Mouse (Mus musculus) intestine, embryonic 16.5 days (tissue): ENCODE data around the gene Kctd12b. TPM values are rescaled to one million over a fixed set of nuclear protein-coding genes. Genes with fewer than 3 reads are reported as not detected.
"Not testable (repeated sequence)": the region's sequence is repeated elsewhere in the genome, so short reads cannot be mapped to it uniquely, and the experiment has no call there.

ENCODE experiments used
- ATAC-seq: fragments of 200-750 bp; cut with Nextera tagmentation; 2 replicates; pipeline ENCODE4 v1.8.0; 2017; ENCODE audit warnings: moderate TSS enrichment, moderate library complexity
- H3K27ac ChIP-seq: fragments of 300-500 bp; sonication (generic); 2 replicates; pipeline ENCODE4 v1.5.1; 2014; ENCODE audit warnings: mild to moderate bottlenecking, low read length
- H3K27me3 ChIP-seq: fragments of 300-500 bp; sonication (generic); replicated peaks from 2 replicates; pipeline ENCODE4 v1.6.1; 2014; ENCODE audit warnings: low read length, control low read depth, mixed read lengths; ENCODE audit not compliant: control insufficient read depth, insufficient read depth
- H3K36me3 ChIP-seq: fragments of 300-500 bp; sonication (generic); 2 replicates; pipeline ENCODE4 v1.6.1; 2014; ENCODE audit warnings: low read length, control low read depth; ENCODE audit not compliant: control insufficient read depth, insufficient read depth
- H3K4me1 ChIP-seq: fragments of 300-500 bp; sonication (generic); 2 replicates; pipeline ENCODE4 v1.6.1; 2014; ENCODE audit warnings: low read length, control low read depth, mixed read lengths; ENCODE audit not compliant: control insufficient read depth, insufficient read depth
- H3K4me2 ChIP-seq: fragments of 300-500 bp; sonication (generic); 2 replicates; pipeline ENCODE4 v1.6.1; 2014; ENCODE audit warnings: low read depth, low read length, control low read depth
- H3K4me3 ChIP-seq: fragments of 300-500 bp; sonication (generic); 2 replicates; pipeline ENCODE4 v1.5.1; 2014; ENCODE audit warnings: mild to moderate bottlenecking, low read length
- H3K9ac ChIP-seq: fragments of 300-500 bp; sonication (generic); 2 replicates; pipeline ENCODE4 v1.6.1; 2014; ENCODE audit warnings: low read depth, low read length
- H3K9me3 ChIP-seq: fragments of 300-500 bp; sonication (generic); 2 replicates; pipeline ENCODE4 v1.6.1; 2016; ENCODE audit warnings: low read length, control low read depth; ENCODE audit not compliant: control insufficient read depth
- WGBS: fragments of 180-500 bp; shearing (Covaris S2); extraction: QIAGEN DNeasy Blood & Tissue Kit; methylation state at CpG from one replicate; pipeline ENCODE4 v1.1.7; 2014; 5-methylcytosine and 5-hydroxymethylcytosine counted together
- polyA plus RNA-seq: library from polyadenylated mRNA; unstranded; fragments of >200 nt; fragmentation: Nextera tagmentation; extraction: Ambion mirVana; gene quantifications from 2 replicates; pipeline ENCODE4 v1.2.1, GENCODE M21; 2015

Kctd12b gene
- polyA plus RNA-seq, 1 experiment from 2014 or later: 4.3 TPM

DNA sequence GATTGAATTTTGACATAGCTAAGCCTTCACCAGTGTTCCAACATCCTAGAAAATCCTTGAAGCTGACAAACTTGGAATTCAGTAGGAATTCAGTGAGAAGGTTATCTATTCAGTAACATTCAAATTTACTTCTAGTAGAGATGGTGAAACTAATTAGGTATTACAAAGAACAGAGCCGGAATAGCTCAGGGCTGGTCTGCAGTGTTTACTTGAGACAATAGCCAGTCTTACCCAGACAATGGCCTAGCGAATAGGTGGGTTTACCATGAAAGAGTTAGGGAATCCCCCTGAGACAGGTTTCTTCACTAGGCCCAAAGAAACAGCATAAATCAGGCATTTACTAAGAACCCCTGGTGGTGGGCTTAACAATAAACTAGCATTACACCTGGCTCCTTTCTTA, 28.0 kb downstream of the Kctd12b start:
- ATAC-seq, H3K4me3 ChIP-seq, H3K9me3 ChIP-seq, H3K27ac ChIP-seq, H3K4me2 ChIP-seq, H3K36me3 ChIP-seq, H3K9ac ChIP-seq, H3K27me3 ChIP-seq, H3K4me1 ChIP-seq: not testable (repeated sequence)
- 71% methylated on average over 2 of the region's 2 CpGs for WGBS

- Histone ChIP-seq H3K9me3 (no peaks in the 10 kb centered on the region), H3K27me3 (no peaks in the 10 kb centered on the region; the same call in 1 of the 2 replicates), H3K36me3 (no peaks in the 10 kb centered on the region), H3K4me2 (no peak overlapping the region), H3K4me3 (no peak overlapping the region), H3K4me1 (no peaks in the 10 kb centered on the region), H3K9ac (no peak overlapping the region), H3K27ac (no peak overlapping the region)
- ATAC-seq: no peak
- 62% methylated on average over 3 of the region's 3 CpGs for WGBS
These were observed 31.3 kb downstream of the Kctd12b start for GRCm38 (mm10) chrX:153664903-153665302.

- H3K27me3 ChIP-seq: no peaks in the 10 kb centered on the region
- no peak overlapping the region for H3K27ac ChIP-seq
- H3K4me2 ChIP-seq: no peak overlapping the region
- ATAC-seq: no peak
- no peaks in the 10 kb centered on the region for H3K4me1 ChIP-seq
- WGBS: 67% methylated on average over 3 of the region's 3 CpGs
- no peaks in the 10 kb centered on the region for H3K9me3 ChIP-seq
- H3K36me3 ChIP-seq: no peaks in the 10 kb centered on the region
- no peak overlapping the region for H3K9ac ChIP-seq
- no peak overlapping the region for H3K4me3 ChIP-seq
These were observed 39.2 kb downstream of the Kctd12b start for GRCm38 (mm10) chrX:153656949-153657348.

GRCm38 (mm10) chrX:153640615-153641014, 55.6 kb downstream of the Kctd12b start:
- Histone ChIP-seq H3K27me3 (no peaks in the 10 kb centered on the region), H3K27ac (no peak overlapping the region), H3K9ac (no peak overlapping the region), H3K4me1 (no peaks in the 10 kb centered on the region), H3K36me3 (no peaks in the 10 kb centered on the region), H3K4me2 (no peak overlapping the region), H3K9me3 (no peaks in the 10 kb centered on the region), H3K4me3 (no peak overlapping the region)
- WGBS: 64% methylated on average over 3 of the region's 3 CpGs
- ATAC-seq: no peak

- ATAC-seq: no peak
- WGBS: 6% methylated on average over 1 of the region's 1 CpGs
These were observed 59.9 kb downstream of the Kctd12b start for GRCm38 (mm10) chrX:153636247-153636646.

More at GRCm38 (mm10) chrX:153636247-153636646, 59.9 kb downstream of the Kctd12b start:
- Histone ChIP-seq H3K4me2 (no peak overlapping the region), H3K36me3 (no peaks in the 10 kb centered on the region), H3K27me3 (no peaks in the 10 kb centered on the region), H3K4me1 (no peaks in the 10 kb centered on the region), H3K27ac (no peak overlapping the region), H3K9ac (no peak overlapping the region), H3K9me3 (no peaks in the 10 kb centered on the region), H3K4me3 (no peak overlapping the region)

Other genes with a start within 250 kb of the Kctd12b start
- gene Ubqln2, start 198.2 kb downstream of the Kctd12b start, polyA plus RNA-seq: 10.6 and 13.0 TPM in 2 replicates
- not detected in 2 replicates for gene Cypt3, start 137.8 kb downstream of the Kctd12b start, polyA plus RNA-seq
- gene Nbdy, start 27.2 kb upstream of the Kctd12b start, polyA plus RNA-seq: 73.8 and 77.3 TPM in 2 replicates
- gene Spin2c, start 135.8 kb upstream of the Kctd12b start, polyA plus RNA-seq: 8.9 and 10.8 TPM in 2 replicates